In the genomic region with DNA sequence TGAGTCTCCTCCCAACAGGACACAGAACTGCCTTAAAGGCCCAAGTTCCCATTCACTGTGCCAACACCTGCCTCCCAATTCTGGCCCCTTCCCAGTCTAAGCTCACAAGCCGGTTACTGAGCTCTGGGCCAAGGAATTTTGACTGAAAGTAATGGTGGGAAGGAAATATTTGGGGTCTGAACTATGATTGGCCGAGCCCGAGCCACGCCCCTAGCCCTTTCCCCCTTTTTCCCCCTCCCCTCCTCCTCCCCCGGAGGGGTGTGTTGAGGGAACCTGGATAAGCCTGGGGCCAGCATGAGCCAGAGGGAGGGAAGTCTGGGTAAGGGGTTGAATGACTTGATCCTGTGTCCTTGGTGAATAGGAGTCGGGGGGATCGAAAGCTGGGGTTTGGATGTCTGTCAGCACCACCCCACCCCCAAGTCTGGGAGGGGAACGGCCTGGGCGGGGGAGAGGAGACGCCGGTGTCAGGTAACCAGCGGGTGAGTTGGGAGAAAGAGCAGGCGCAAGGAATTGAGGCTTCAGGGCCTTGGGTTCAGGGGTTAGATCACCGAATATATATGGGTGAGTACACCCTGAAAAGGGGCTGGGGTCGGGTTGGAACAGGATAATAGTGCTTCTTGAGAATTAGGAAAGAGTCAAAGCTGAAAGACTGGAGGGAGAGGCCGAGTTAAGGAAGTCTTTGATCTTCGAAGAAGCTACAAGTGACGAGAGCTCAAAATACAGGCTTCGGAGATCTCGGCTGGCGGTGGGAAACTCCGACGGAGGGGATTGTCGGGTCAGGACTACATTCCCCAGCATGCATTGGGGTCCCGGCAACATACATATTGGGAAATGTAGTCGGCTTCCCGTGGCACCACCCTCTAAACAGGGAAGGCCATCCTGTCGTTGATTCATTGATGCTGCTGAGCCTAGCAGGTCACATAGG, we compare ENCODE assay signal across 7 mouse cellular contexts. TPM values are rescaled to one million over a fixed set of nuclear protein-coding genes. Genes with fewer than 3 reads are reported as not detected.
DNase-seq lines count a peak whose midpoint lies in the region; ATAC-seq and TF ChIP-seq lines count a peak whose summit lies in the region.

Gene Ctf1, plus strand, starts transcription at position 276 of the 925 bp plus-strand sequence.

- peak; percentile 85 for DNase-seq in adrenal gland, postnatal 10 days
- peak; percentile 66 for DNase-seq in embryo, embryonic 11.5 days (ENCODE audit: low read depth, low spot score)
- DNase-seq in gonadal fat pad, adult 2 months (ENCODE audit: low read depth), result peak; percentile 61
- peak; percentile 90 for DNase-seq in limb, embryonic 10.5 days (ENCODE audit: low spot score)
- peak; percentile 66 for DNase-seq in skeletal muscle tissue, adult 2 months (ENCODE audit: low read depth, low spot score)

- no peaks in the 10 kb centered on the region for H3K36me3 ChIP-seq in intestine, postnatal 0 days (ENCODE audit: control insufficient read depth, insufficient read depth)
- peaks cover 11% of the 10 kb centered on the region; the same call in 1 of the 2 replicates for H3K36me3 ChIP-seq in limb, embryonic 10.5 days
- no peaks in the 10 kb centered on the region for H3K36me3 ChIP-seq in midbrain, embryonic 12.5 days

- H3K4me3 ChIP-seq in intestine, postnatal 0 days (ENCODE audit: low read depth, low read length), result peak within 1 kb of the TSS; percentile 35
- H3K4me3 ChIP-seq in limb, embryonic 10.5 days, result peak within 1 kb of the TSS; percentile 56
- peak within 1 kb of the TSS; percentile 33 for H3K4me3 ChIP-seq in midbrain, embryonic 12.5 days

- no peaks in the 10 kb centered on the region for H3K9me3 ChIP-seq in intestine, postnatal 0 days (ENCODE audit: control insufficient read depth)
- H3K9me3 ChIP-seq in limb, embryonic 10.5 days (replicated peaks), result no peaks in the 10 kb centered on the region
- no peaks in the 10 kb centered on the region for H3K9me3 ChIP-seq in midbrain, embryonic 12.5 days

- no peak for TF ChIP-seq CTCF in intestine, postnatal 0 days (IDR thresholded peaks at IDR 0.05; ENCODE audit: low read depth)

- no peaks in the 10 kb centered on the region for H3K27me3 ChIP-seq in intestine, postnatal 0 days (replicated peaks; ENCODE audit: control insufficient read depth, insufficient read depth, low read length)
- H3K27me3 ChIP-seq in limb, embryonic 10.5 days (ENCODE audit: low read depth, poor library complexity, severe bottlenecking), result no peaks in the 10 kb centered on the region
- peaks cover 5% of the 10 kb centered on the region for H3K27me3 ChIP-seq in midbrain, embryonic 12.5 days

- H3K27ac ChIP-seq in intestine, postnatal 0 days (ENCODE audit: low read depth, low read length), result peak within 1 kb of the TSS; percentile 68
- H3K27ac ChIP-seq in limb, embryonic 10.5 days, result peak within 1 kb of the TSS; percentile 91
- peak within 1 kb of the TSS; percentile 78 for H3K27ac ChIP-seq in midbrain, embryonic 12.5 days (replicated peaks)

- 3% methylated on average over 28 of the region's 28 CpGs for WGBS in intestine, postnatal 0 days
- under 1% methylated on average over 28 of the region's 28 CpGs for WGBS in limb, embryonic 10.5 days
- WGBS in midbrain, embryonic 12.5 days, result 1% methylated on average over 28 of the region's 28 CpGs

- H3K9ac ChIP-seq in intestine, postnatal 0 days (ENCODE audit: low read depth, low read length), result peak within 1 kb of the TSS; percentile 37
- H3K9ac ChIP-seq in midbrain, embryonic 12.5 days (replicated peaks), result peak within 1 kb of the TSS; percentile 39; the same call in 1 of the 2 replicates

- H3K4me1 ChIP-seq in intestine, postnatal 0 days (replicated peaks; ENCODE audit: control insufficient read depth, insufficient read depth, low read length), result peaks cover 13% of the 10 kb centered on the region
- H3K4me1 ChIP-seq in limb, embryonic 10.5 days, result peaks cover 55% of the 10 kb centered on the region
- peaks cover 30% of the 10 kb centered on the region for H3K4me1 ChIP-seq in midbrain, embryonic 12.5 days

- ATAC-seq in intestine, postnatal 0 days, result peak; percentile 31; the same call in 1 of the 2 replicates
- peak; percentile 42 for ATAC-seq in midbrain, embryonic 12.5 days (ENCODE audit: low FRiP score, low read depth)

- peak within 1 kb of the TSS; percentile 75 for H3K4me2 ChIP-seq in intestine, postnatal 0 days (replicated peaks; ENCODE audit: low read depth)
- peak within 1 kb of the TSS; percentile 55 for H3K4me2 ChIP-seq in midbrain, embryonic 12.5 days (replicated peaks)

RNA-seq across cellular contexts. Expression of gene Ctf1, which starts in this region (rescaled TPM):
- 1 to 10 TPM; 6.3 to 6.8 TPM for total RNA-seq in adrenal gland, postnatal 10 days (2021)
- polyA plus RNA-seq in gonadal fat pad, adult 2 months (2012; rRNA removed), result 21.0 and 35.9 TPM in 2 replicates
- 4.1 TPM in 2 replicates for polyA plus RNA-seq in intestine, postnatal 0 days (2015; fragmentation: Nextera tagmentation; extraction: Ambion mirVana)
- polyA plus RNA-seq in limb, embryonic 10.5 days (2016; fragmentation: Nextera tagmentation; extraction: Ambion mirVana), result 11.1 and 14.2 TPM in 2 replicates
- polyA plus RNA-seq in midbrain, embryonic 12.5 days (2016; fragmentation: Nextera tagmentation; extraction: Ambion mirVana), result 5.5 and 5.8 TPM in 2 replicates

Comparison
In these comparisons a context has a peak if more than half of its experiments do, and no peak if none do; other contexts are left out.
1. Peak in every context shown above with its lines: DNase-seq, ATAC-seq, H3K4me3 ChIP-seq and H3K27ac ChIP-seq.